Mouse (Mus musculus) limb, embryonic 10.5 days (tissue): Measurements from ENCODE around the gene Fam192a. TPM values are rescaled to one million over a fixed set of nuclear protein-coding genes. Genes with fewer than 3 reads are reported as not detected.

ENCODE experiments used
- DNase-seq: peaks from one replicate; pipeline ENCODE4 v3.0.0-alpha.2; 2017; ENCODE audit warnings: low spot score
- H3K27ac ChIP-seq: fragments of 300-500 bp; sonication (generic); 2 replicates; pipeline ENCODE4 v1.5.1; 2016; ENCODE audit warnings: mild to moderate bottlenecking
- H3K27me3 ChIP-seq: fragments of 300-500 bp; sonication (generic); 2 replicates; pipeline ENCODE4 v1.6.1; 2016; ENCODE audit warnings: low read depth, mild to moderate bottlenecking; ENCODE audit not compliant: poor library complexity, severe bottlenecking
- H3K36me3 ChIP-seq: fragments of 300-500 bp; sonication (generic); 2 replicates; pipeline ENCODE4 v1.6.1; 2016; ENCODE audit warnings: mild to moderate bottlenecking, moderate library complexity
- H3K4me1 ChIP-seq: fragments of 300-500 bp; sonication (generic); 2 replicates; pipeline ENCODE4 v1.6.1; 2016
- H3K4me3 ChIP-seq: fragments of 300-500 bp; sonication (generic); 2 replicates; pipeline ENCODE4 v1.5.1; 2016; ENCODE audit warnings: mild to moderate bottlenecking, moderate library complexity
- H3K9me3 ChIP-seq: fragments of 300-500 bp; sonication (generic); replicated peaks from 2 replicates; pipeline ENCODE4 v1.6.1; 2016; ENCODE audit warnings: mild to moderate bottlenecking
- WGBS: fragments of 180-500 bp; shearing (Covaris S2); methylation state at CpG from one replicate; pipeline ENCODE4 v1.1.7; 2016; 5-methylcytosine and 5-hydroxymethylcytosine counted together
- polyA plus RNA-seq: library from polyadenylated mRNA; unstranded; fragments of >200 nt; fragmentation: Nextera tagmentation; extraction: Ambion mirVana; gene quantifications from 2 replicates; pipeline ENCODE4 v1.2.1, GENCODE M21; 2016

The Fam192a gene
- polyA plus RNA-seq, 1 experiment from 2014 or later = 81.0 TPM

GRCm38 (mm10) chr8:94566446-94567158, 35.2 kb downstream of the Fam192a start:
- no peaks in the 10 kb centered on the region for H3K9me3 ChIP-seq
- DNase-seq = no peak
- no peak overlapping the region for H3K27ac ChIP-seq
- H3K4me3 ChIP-seq = no peak overlapping the region
- peaks cover under 1% of the 10 kb centered on the region; the same call in 1 of the 2 replicates for H3K36me3 ChIP-seq
- H3K27me3 ChIP-seq = no peaks in the 10 kb centered on the region
- peaks cover 17% of the 10 kb centered on the region for H3K4me1 ChIP-seq
- WGBS = 63% methylated on average over 15 of the region's 15 CpGs

- H3K27ac ChIP-seq = no peak overlapping the region
- no peak for DNase-seq
- WGBS = 78% methylated on average over 6 of the region's 6 CpGs
- no peak overlapping the region for H3K4me3 ChIP-seq
- H3K36me3 ChIP-seq = no peaks in the 10 kb centered on the region
- H3K27me3 ChIP-seq = no peaks in the 10 kb centered on the region
- H3K4me1 ChIP-seq = peaks cover 17% of the 10 kb centered on the region
- no peaks in the 10 kb centered on the region for H3K9me3 ChIP-seq
Observed at GRCm38 (mm10) chr8:94566033-94566432, 35.8 kb downstream of the Fam192a start.

GRCm38 (mm10) chr8:94564421-94564820, 37.4 kb downstream of the Fam192a start:
- peaks cover 17% of the 10 kb centered on the region for H3K4me1 ChIP-seq
- H3K36me3 ChIP-seq = no peaks in the 10 kb centered on the region
- no peaks in the 10 kb centered on the region for H3K27me3 ChIP-seq

GRCm38 (mm10) chr8:94561256-94561655, 40.5 kb downstream of the Fam192a start:
- H3K9me3 ChIP-seq = no peaks in the 10 kb centered on the region
- DNase-seq = no peak

More at GRCm38 (mm10) chr8:94564421-94564820, 37.4 kb downstream of the Fam192a start:
- no peak for DNase-seq
- Histone ChIP-seq H3K4me3 (no peak overlapping the region), H3K9me3 (no peaks in the 10 kb centered on the region), H3K27ac (no peak overlapping the region)

GRCm38 (mm10) chr8:94557281-94557680, 44.5 kb downstream of the Fam192a start:
- no peaks in the 10 kb centered on the region for H3K9me3 ChIP-seq
- no peak for DNase-seq
- no peaks in the 10 kb centered on the region for H3K27me3 ChIP-seq
- no peaks in the 10 kb centered on the region for H3K4me1 ChIP-seq
- no peaks in the 10 kb centered on the region for H3K36me3 ChIP-seq
- no peak overlapping the region for H3K4me3 ChIP-seq
- H3K27ac ChIP-seq = no peak overlapping the region
- WGBS = 84% methylated on average over 3 of the region's 3 CpGs

More at GRCm38 (mm10) chr8:94561256-94561655, 40.5 kb downstream of the Fam192a start:
- H3K4me1 ChIP-seq = peaks cover 7% of the 10 kb centered on the region; the same call in 1 of the 2 replicates
- H3K36me3 ChIP-seq = no peaks in the 10 kb centered on the region
- WGBS = 69% methylated on average over 5 of the region's 5 CpGs
- no peaks in the 10 kb centered on the region for H3K27me3 ChIP-seq
- no peak overlapping the region for H3K27ac ChIP-seq
- no peak overlapping the region for H3K4me3 ChIP-seq

- Histone ChIP-seq H3K4me1 (peaks cover 14% of the 10 kb centered on the region), H3K27ac (no peak overlapping the region), H3K36me3 (no peaks in the 10 kb centered on the region), H3K9me3 (no peaks in the 10 kb centered on the region), H3K27me3 (no peaks in the 10 kb centered on the region), H3K4me3 (no peak overlapping the region)
- DNase-seq = no peak
- WGBS = 73% methylated on average over 2 of the region's 2 CpGs
Observed at GRCm38 (mm10) chr8:94552696-94553095, 49.1 kb downstream of the Fam192a start.

GRCm38 (mm10) chr8:94551471-94552422, 50.0 kb downstream of the Fam192a start:
- H3K27me3 ChIP-seq = no peaks in the 10 kb centered on the region
- no peaks in the 10 kb centered on the region for H3K9me3 ChIP-seq
- no peak overlapping the region for H3K27ac ChIP-seq
- no peak overlapping the region for H3K4me3 ChIP-seq
- H3K36me3 ChIP-seq = no peaks in the 10 kb centered on the region
- peaks cover 14% of the 10 kb centered on the region for H3K4me1 ChIP-seq
- DNase-seq = no peak
- WGBS = 60% methylated on average over 17 of the region's 17 CpGs

DNA sequence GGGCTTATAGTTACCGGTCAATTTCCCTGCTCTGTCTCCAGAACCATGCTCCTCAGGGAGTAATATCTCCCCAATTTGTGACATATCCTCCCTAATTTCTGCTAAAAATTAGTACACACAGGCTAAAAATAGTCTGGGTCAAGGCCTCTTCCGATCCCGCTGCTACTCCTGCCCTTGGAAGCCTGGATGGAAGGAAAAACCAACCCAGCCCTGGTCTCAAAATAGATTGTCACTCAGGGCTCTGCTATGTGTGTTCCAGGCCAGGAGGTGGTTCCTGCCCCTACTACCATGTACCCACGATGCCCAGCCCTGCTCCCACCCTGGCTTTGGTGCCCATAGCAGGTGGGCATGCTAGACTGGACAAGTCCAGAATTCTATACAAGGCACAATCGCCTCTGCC, 51.8 kb downstream of the Fam192a start:
- no peak for DNase-seq

DNA sequence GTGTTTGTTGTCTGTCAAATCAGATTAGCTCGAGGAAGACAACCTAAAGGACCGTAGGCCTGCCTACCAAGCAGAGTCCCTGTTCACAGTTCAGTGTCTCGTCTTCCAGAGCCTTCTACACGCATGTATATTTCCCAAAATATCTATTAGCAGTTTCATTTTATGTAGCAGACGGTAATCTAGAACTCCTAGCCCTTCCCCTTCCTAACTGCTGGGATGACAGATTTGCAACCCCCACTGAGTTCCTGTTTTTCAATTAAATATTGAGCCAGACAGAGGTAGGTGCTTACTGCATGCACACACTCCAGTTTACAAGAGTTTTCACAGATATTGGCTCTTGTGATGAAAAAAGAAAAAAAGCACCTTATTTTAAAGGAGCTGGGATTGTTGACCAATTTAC, 52.3 kb downstream of the Fam192a start:
- Histone ChIP-seq H3K36me3 (no peaks in the 10 kb centered on the region), H3K27ac (no peak overlapping the region), H3K9me3 (no peaks in the 10 kb centered on the region), H3K4me3 (no peak overlapping the region), H3K4me1 (peaks cover 15% of the 10 kb centered on the region), H3K27me3 (no peaks in the 10 kb centered on the region)
- WGBS = 81% methylated on average over 5 of the region's 5 CpGs
- no peak for DNase-seq

More for the DNA sequence above, 51.8 kb downstream of the Fam192a start:
- Histone ChIP-seq H3K27me3 (no peaks in the 10 kb centered on the region), H3K36me3 (no peaks in the 10 kb centered on the region), H3K4me1 (peaks cover 14% of the 10 kb centered on the region), H3K9me3 (no peaks in the 10 kb centered on the region), H3K4me3 (no peak overlapping the region), H3K27ac (no peak overlapping the region)
- 88% methylated on average over 5 of the region's 5 CpGs for WGBS

DNA sequence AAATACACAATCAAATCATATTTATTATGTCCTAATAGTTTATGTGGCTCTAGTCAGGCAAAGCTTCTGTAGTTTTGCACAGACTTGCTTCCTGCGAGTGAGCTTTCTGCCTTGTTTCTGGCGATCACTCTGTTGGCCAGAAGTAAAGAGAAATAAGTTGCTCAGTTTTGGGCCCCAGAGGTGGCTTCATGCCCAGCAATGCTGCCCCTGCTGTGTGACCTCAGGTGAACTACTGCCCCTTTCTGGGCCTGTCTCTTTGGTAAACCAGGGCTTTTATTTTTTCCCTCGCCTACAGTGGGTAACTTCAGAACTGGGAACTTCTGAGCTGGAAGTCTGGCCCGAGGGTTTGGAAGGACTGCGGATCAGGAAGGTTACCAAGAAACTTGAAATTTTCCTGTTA, 52.8 kb downstream of the Fam192a start:
- Histone ChIP-seq H3K36me3 (no peaks in the 10 kb centered on the region), H3K4me3 (no peak overlapping the region), H3K9me3 (no peaks in the 10 kb centered on the region), H3K27me3 (no peaks in the 10 kb centered on the region), H3K4me1 (peaks cover 19% of the 10 kb centered on the region), H3K27ac (no peak overlapping the region)
- no peak for DNase-seq
- WGBS = 84% methylated on average over 5 of the region's 5 CpGs

DNA sequence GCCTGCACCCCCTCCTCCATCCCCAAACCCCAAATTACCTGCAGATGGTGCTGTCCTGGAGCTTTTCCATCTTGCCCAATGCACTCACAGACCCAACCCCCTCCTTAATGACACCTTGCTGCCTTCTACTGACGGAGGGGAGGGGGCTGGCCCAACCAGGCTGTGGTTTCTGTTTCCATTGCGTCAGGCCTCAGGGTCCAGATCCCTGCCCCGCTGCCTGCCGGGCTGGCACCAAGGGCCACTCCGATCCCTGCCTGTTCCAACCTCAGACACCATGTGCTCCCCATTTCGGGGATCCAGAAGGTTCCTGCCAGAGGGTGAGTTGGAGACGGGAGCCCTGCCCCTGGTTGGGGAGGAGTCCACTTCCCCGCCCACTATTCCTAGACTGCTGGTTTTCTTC, 57.8 kb downstream of the Fam192a start:
- Histone ChIP-seq H3K27ac (no peak overlapping the region), H3K9me3 (no peaks in the 10 kb centered on the region), H3K4me3 (no peak overlapping the region), H3K27me3 (no peaks in the 10 kb centered on the region), H3K36me3 (no peaks in the 10 kb centered on the region), H3K4me1 (peaks cover 9% of the 10 kb centered on the region)
- DNase-seq = no peak
- 51% methylated on average over 8 of the region's 8 CpGs for WGBS

DNA sequence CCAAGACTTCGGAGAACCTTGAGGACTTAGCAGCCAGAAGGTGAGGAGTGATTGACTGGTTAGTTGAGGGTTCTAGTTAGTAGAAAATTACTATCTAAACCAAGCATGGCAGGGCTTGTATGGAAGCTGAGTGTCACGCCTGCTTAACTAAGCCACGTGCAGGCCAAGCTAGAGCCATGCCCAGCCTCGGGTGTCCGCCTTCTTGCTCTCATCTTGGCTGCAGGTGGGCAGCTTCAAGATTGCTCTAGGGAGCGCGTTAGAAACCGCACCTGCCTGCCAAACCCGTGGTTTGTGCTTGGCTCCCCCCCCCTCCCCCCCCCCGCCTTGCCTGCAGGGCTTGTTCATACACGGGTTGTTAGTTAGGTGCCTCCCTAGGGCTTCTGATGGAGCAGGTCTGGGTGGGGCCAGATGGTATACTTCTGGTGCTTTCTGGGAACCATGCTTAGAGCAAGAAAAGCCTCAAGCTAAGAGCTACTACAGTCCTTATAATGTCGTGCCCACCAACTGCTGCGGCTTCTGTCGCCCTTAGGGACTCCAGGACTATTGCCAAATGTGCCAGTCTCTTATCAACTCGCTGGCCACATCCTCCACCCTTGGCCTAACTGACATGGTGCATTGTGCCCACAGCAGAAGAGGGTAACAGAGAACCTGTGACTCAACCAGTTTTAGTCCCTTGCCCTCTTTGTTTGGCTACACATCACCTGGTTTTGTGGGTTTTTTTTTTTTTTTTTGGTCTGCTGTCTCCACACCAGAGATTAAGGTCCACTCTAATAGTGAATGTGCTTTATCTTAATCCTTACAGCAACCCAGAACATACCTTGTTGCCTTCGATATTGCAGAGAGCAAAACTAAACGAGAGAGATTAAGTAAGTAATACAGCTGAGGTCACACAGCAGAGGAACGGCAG, 60.7 kb downstream of the Fam192a start:
- no peaks in the 10 kb centered on the region for H3K36me3 ChIP-seq
- DNase-seq = no peak
- H3K4me1 ChIP-seq = peaks cover 9% of the 10 kb centered on the region
- 79% methylated on average over 18 of the region's 18 CpGs for WGBS
- H3K27ac ChIP-seq = no peak overlapping the region
- H3K27me3 ChIP-seq = 0 out of 2 replicates have a peak, but pooled peaks cover 8% of the 10 kb centered on the region
- no peak overlapping the region for H3K4me3 ChIP-seq
- no peaks in the 10 kb centered on the region for H3K9me3 ChIP-seq
